8 mouse cellular contexts compared by ENCODE assay signal in the genomic region with DNA sequence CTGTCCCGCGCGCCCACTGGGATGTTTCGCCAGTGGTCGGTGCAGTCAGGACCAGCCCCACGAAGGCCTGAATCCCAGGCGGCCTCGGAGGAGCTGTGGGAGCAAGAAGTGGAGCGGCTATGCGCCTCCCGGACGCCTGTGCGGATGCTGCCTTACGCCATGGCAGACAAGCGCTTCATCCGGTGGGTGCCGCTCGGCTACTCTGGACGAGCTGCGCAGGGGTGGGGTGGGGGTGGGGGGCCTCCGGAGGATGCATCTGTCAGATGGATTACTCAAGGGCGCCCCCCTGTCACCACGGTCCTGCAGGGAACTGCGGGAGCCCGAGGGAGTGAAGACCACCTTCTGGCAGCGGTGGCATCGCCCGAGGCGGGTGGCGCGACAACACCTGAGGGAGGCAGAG. TPM values are rescaled to one million over a fixed set of nuclear protein-coding genes. Genes with fewer than 3 reads are reported as not detected.
DNase-seq lines count a peak whose midpoint lies in the region; ATAC-seq and TF ChIP-seq lines count a peak whose summit lies in the region.

No protein-coding gene starts in this region.

- H3K4me2 ChIP-seq in embryonic facial prominence, embryonic 15.5 days (replicated peaks), result peak overlapping the region; percentile 57
- peak overlapping the region; percentile 58 for H3K4me2 ChIP-seq in midbrain, embryonic 11.5 days
- H3K4me2 ChIP-seq in stomach, embryonic 15.5 days, result peak overlapping the region; percentile 66

- H3K9me3 ChIP-seq in ES-E14 (ENCODE audit: control insufficient read depth, insufficient read depth, low read depth, low read length), result no peaks in the 10 kb centered on the region
- no peaks in the 10 kb centered on the region for H3K9me3 ChIP-seq in embryonic facial prominence, embryonic 15.5 days (replicated peaks)
- no peaks in the 10 kb centered on the region for H3K9me3 ChIP-seq in limb, embryonic 10.5 days (replicated peaks)
- no peaks in the 10 kb centered on the region for H3K9me3 ChIP-seq in midbrain, embryonic 11.5 days (ENCODE audit: control insufficient read depth, low read length)
- H3K9me3 ChIP-seq in stomach, embryonic 15.5 days, result no peaks in the 10 kb centered on the region

- H3K27ac ChIP-seq in ES-E14 (ENCODE audit: insufficient read depth, low read depth, low read length, poor library complexity, severe bottlenecking), result no peak overlapping the region
- no peak overlapping the region; the same call in 1 of the 2 replicates for H3K27ac ChIP-seq in embryonic facial prominence, embryonic 15.5 days (replicated peaks)
- peak overlapping the region; percentile 76 for H3K27ac ChIP-seq in limb, embryonic 10.5 days
- no peak overlapping the region for H3K27ac ChIP-seq in midbrain, embryonic 11.5 days (ENCODE audit: low read depth, low read length)
- peak overlapping the region; percentile 26; the same call in 1 of the 2 replicates for H3K27ac ChIP-seq in stomach, embryonic 15.5 days

- no peak for ATAC-seq in embryonic facial prominence, embryonic 15.5 days (ENCODE audit: insufficient number of reproducible peaks, low FRiP score, low TSS enrichment, low read depth)
- ATAC-seq in midbrain, embryonic 11.5 days (ENCODE audit: low FRiP score), result peak; percentile 39; the same call in 1 of the 2 replicates
- ATAC-seq in stomach, embryonic 15.5 days (ENCODE audit: insufficient read depth, low FRiP score, low read depth), result no peak

- H3K4me3 ChIP-seq in ES-E14 (ENCODE audit: insufficient read depth in 1 of 2, low read depth in 1 of 2, low read length in 2 of 2, poor library complexity in 1 of 2, severe bottlenecking in 1 of 2), result peak overlapping the region; percentile 51 to 78
- peak overlapping the region; percentile 29 for H3K4me3 ChIP-seq in embryonic facial prominence, embryonic 15.5 days (replicated peaks)
- H3K4me3 ChIP-seq in limb, embryonic 10.5 days, result peak overlapping the region; percentile 48
- H3K4me3 ChIP-seq in midbrain, embryonic 11.5 days (ENCODE audit: low read depth, low read length), result peak overlapping the region; percentile 14
- H3K4me3 ChIP-seq in stomach, embryonic 15.5 days (replicated peaks), result peak overlapping the region; percentile 32

- peaks cover 8 to 33% of the 10 kb centered on the region in 2 experiments; a peak in 3 of 4 replicates for H3K4me1 ChIP-seq in ES-E14 (ENCODE audit: control insufficient read depth in 2 of 2, insufficient read depth in 2 of 2, low read length in 2 of 2, poor library complexity in 1 of 2)
- peaks cover 49% of the 10 kb centered on the region for H3K4me1 ChIP-seq in embryonic facial prominence, embryonic 15.5 days
- H3K4me1 ChIP-seq in limb, embryonic 10.5 days, result peaks cover 67% of the 10 kb centered on the region
- peaks cover 17% of the 10 kb centered on the region for H3K4me1 ChIP-seq in midbrain, embryonic 11.5 days (ENCODE audit: control insufficient read depth, insufficient read depth, low read length)
- peaks cover 47% of the 10 kb centered on the region for H3K4me1 ChIP-seq in stomach, embryonic 15.5 days

- peak; percentile 79 to 83 for DNase-seq in cerebellum, postnatal 10 days
- DNase-seq in cerebellum, adult 11 months, result no peak
- no peak for DNase-seq in ES-E14 (ENCODE audit: low read depth, low spot score)
- DNase-seq in heart, postnatal 14 days, result peak; percentile 67 to 78
- peak; percentile 84 for DNase-seq in limb, embryonic 10.5 days (ENCODE audit: low spot score)
- DNase-seq in midbrain, embryonic 11.5 days (ENCODE audit: low spot score, missing footprints), result peak; percentile 94

- intact Hi-C loops in heart, postnatal 14 days (cut with DNase I), result no loop called here

- H3K9ac ChIP-seq in ES-E14 (ENCODE audit: insufficient read depth, low read depth, low read length, poor library complexity, severe bottlenecking), result peak overlapping the region; percentile 64
- no peak overlapping the region for H3K9ac ChIP-seq in embryonic facial prominence, embryonic 15.5 days
- peak overlapping the region; percentile 42; the same call in 1 of the 2 replicates for H3K9ac ChIP-seq in midbrain, embryonic 11.5 days (ENCODE audit: low read length)
- H3K9ac ChIP-seq in stomach, embryonic 15.5 days, result 0 out of 2 replicates have a peak overlapping the region, but pooled peaks have one; percentile 22

- H3K27me3 ChIP-seq in embryonic facial prominence, embryonic 15.5 days, result no peaks in the 10 kb centered on the region
- peaks cover 41% of the 10 kb centered on the region for H3K27me3 ChIP-seq in limb, embryonic 10.5 days (ENCODE audit: low read depth, poor library complexity, severe bottlenecking)
- H3K27me3 ChIP-seq in midbrain, embryonic 11.5 days (ENCODE audit: control insufficient read depth, insufficient read depth, low read length), result peaks cover 47% of the 10 kb centered on the region
- no peaks in the 10 kb centered on the region for H3K27me3 ChIP-seq in stomach, embryonic 15.5 days (replicated peaks)

- 6% methylated on average over 31 of the region's 31 CpGs for WGBS in embryonic facial prominence, embryonic 15.5 days
- WGBS in limb, embryonic 10.5 days, result 5% methylated on average over 31 of the region's 31 CpGs
- 3% methylated on average over 31 of the region's 31 CpGs for WGBS in midbrain, embryonic 11.5 days
- 6% methylated on average over 31 of the region's 31 CpGs for WGBS in stomach, embryonic 15.5 days

- H3K36me3 ChIP-seq in ES-E14 (ENCODE audit: control insufficient read depth, insufficient read depth, low read length, poor library complexity, severe bottlenecking), result peaks cover 2% of the 10 kb centered on the region; the same call in 1 of the 2 replicates
- H3K36me3 ChIP-seq in embryonic facial prominence, embryonic 15.5 days, result no peaks in the 10 kb centered on the region
- H3K36me3 ChIP-seq in limb, embryonic 10.5 days, result peaks cover 1% of the 10 kb centered on the region
- no peaks in the 10 kb centered on the region for H3K36me3 ChIP-seq in midbrain, embryonic 11.5 days (ENCODE audit: control insufficient read depth, insufficient read depth, low read length)
- H3K36me3 ChIP-seq in stomach, embryonic 15.5 days, result no peaks in the 10 kb centered on the region

- in situ Hi-C loops in ES-E14 (cut with MboI; ENCODE audit: low sequenced_read_pairs in 2 of 2, unreplicated experiment in 2 of 2), result no loop called here

TF ChIP-seq in ES-E14, 5 proteins besides CTCF, POLR2A, EP300 and RAD21:
- TF ChIP-seq CHD2 (IDR thresholded peaks at IDR 0.05; ENCODE audit: low read depth, low read length) (no peak), ZNF384 (IDR thresholded peaks at IDR 0.05; ENCODE audit: low read depth, low read length) (no peak), HCFC1 (IDR thresholded peaks at IDR 0.05; ENCODE audit: borderline replicate concordance, insufficient read depth, low read length) (no peak), ZC3H11A (IDR thresholded peaks at IDR 0.05; ENCODE audit: borderline replicate concordance, low read depth, low read length) (no peak), MAFK (IDR thresholded peaks at IDR 0.05; ENCODE audit: insufficient read depth, low read depth, low read length) (no peak)
TF ChIP-seq in ES-E14: peak in this region for 0.

RNA-seq across cellular contexts. Expression of a gene that starts 1.1 kb away (rescaled TPM):
- total RNA-seq in ES-E14 (2012; rRNA removed), result 36.0 and 79.1 TPM in 2 replicates
- 23.2 and 25.3 TPM in 2 replicates for polyA plus RNA-seq in embryonic facial prominence, embryonic 15.5 days (2015; fragmentation: Nextera tagmentation; extraction: Ambion mirVana)
- 10 to 100 TPM; 27.0 to 30.2 TPM for total RNA-seq in heart, postnatal 14 days (2021)
- 25.1 and 28.2 TPM in 2 replicates for polyA plus RNA-seq in limb, embryonic 10.5 days (2016; fragmentation: Nextera tagmentation; extraction: Ambion mirVana)
- 4.5 and 4.7 TPM in 2 replicates for polyA plus RNA-seq in midbrain, embryonic 11.5 days (2014; fragmentation: Nextera tagmentation; extraction: Ambion mirVana)
- polyA plus RNA-seq in stomach, embryonic 15.5 days (2015; fragmentation: Nextera tagmentation; extraction: Ambion mirVana), result 28.3 and 29.4 TPM in 2 replicates

RNA-seq across cellular contexts. Expression of a gene that starts 1.2 kb away (rescaled TPM):
- 3.9 and 7.6 TPM in 2 replicates for total RNA-seq in ES-E14 (2012; rRNA removed)
- 0.94 and 1.1 TPM in 2 replicates for polyA plus RNA-seq in embryonic facial prominence, embryonic 15.5 days (2015; fragmentation: Nextera tagmentation; extraction: Ambion mirVana)
- total RNA-seq in heart, postnatal 14 days (2021), result 1 to 10 TPM; 5.0 to 7.3 TPM
- 1.4 and 1.5 TPM in 2 replicates for polyA plus RNA-seq in limb, embryonic 10.5 days (2016; fragmentation: Nextera tagmentation; extraction: Ambion mirVana)
- 1.0 and 1.2 TPM in 2 replicates for polyA plus RNA-seq in midbrain, embryonic 11.5 days (2014; fragmentation: Nextera tagmentation; extraction: Ambion mirVana)
- polyA plus RNA-seq in stomach, embryonic 15.5 days (2015; fragmentation: Nextera tagmentation; extraction: Ambion mirVana), result 4.1 and 5.4 TPM in 2 replicates

RNA-seq across cellular contexts. Expression of a gene that starts 14.4 kb away (rescaled TPM):
- not detected in 2 replicates for total RNA-seq in ES-E14 (2012; rRNA removed)
- polyA plus RNA-seq in embryonic facial prominence, embryonic 15.5 days (2015; fragmentation: Nextera tagmentation; extraction: Ambion mirVana), result 0.25 TPM in 1 of 2 replicates, not detected in the other
- total RNA-seq in heart, postnatal 14 days (2021), result not detected
- 1.6 and 2.3 TPM in 2 replicates for polyA plus RNA-seq in limb, embryonic 10.5 days (2016; fragmentation: Nextera tagmentation; extraction: Ambion mirVana)
- 0.65 and 1.3 TPM in 2 replicates for polyA plus RNA-seq in midbrain, embryonic 11.5 days (2014; fragmentation: Nextera tagmentation; extraction: Ambion mirVana)
- polyA plus RNA-seq in stomach, embryonic 15.5 days (2015; fragmentation: Nextera tagmentation; extraction: Ambion mirVana), result 2.0 and 7.2 TPM in 2 replicates

RNA-seq across cellular contexts. Expression of a gene that starts 26.4 kb away (rescaled TPM):
- 0.40 and 0.42 TPM in 2 replicates for total RNA-seq in ES-E14 (2012; rRNA removed)
- polyA plus RNA-seq in embryonic facial prominence, embryonic 15.5 days (2015; fragmentation: Nextera tagmentation; extraction: Ambion mirVana), result 0.60 and 0.76 TPM in 2 replicates
- 1 to 10 TPM in 1 of 2 experiments, under 1 TPM in 1; 0.98 to 2.3 TPM for total RNA-seq in heart, postnatal 14 days (2021)
- 0.23 and 0.58 TPM in 2 replicates for polyA plus RNA-seq in limb, embryonic 10.5 days (2016; fragmentation: Nextera tagmentation; extraction: Ambion mirVana)
- 0.15 and 0.20 TPM in 2 replicates for polyA plus RNA-seq in midbrain, embryonic 11.5 days (2014; fragmentation: Nextera tagmentation; extraction: Ambion mirVana)
- 0.53 and 1.3 TPM in 2 replicates for polyA plus RNA-seq in stomach, embryonic 15.5 days (2015; fragmentation: Nextera tagmentation; extraction: Ambion mirVana)

RNA-seq across cellular contexts. Expression of a gene that starts 26.4 kb away (rescaled TPM):
- total RNA-seq in ES-E14 (2012; rRNA removed), result 69.6 and 98.0 TPM in 2 replicates
- polyA plus RNA-seq in embryonic facial prominence, embryonic 15.5 days (2015; fragmentation: Nextera tagmentation; extraction: Ambion mirVana), result 76.1 and 79.6 TPM in 2 replicates
- 100 to 1,000 TPM; 108 to 109 TPM for total RNA-seq in heart, postnatal 14 days (2021)
- polyA plus RNA-seq in limb, embryonic 10.5 days (2016; fragmentation: Nextera tagmentation; extraction: Ambion mirVana), result 24.4 and 31.3 TPM in 2 replicates
- 29.9 and 36.4 TPM in 2 replicates for polyA plus RNA-seq in midbrain, embryonic 11.5 days (2014; fragmentation: Nextera tagmentation; extraction: Ambion mirVana)
- polyA plus RNA-seq in stomach, embryonic 15.5 days (2015; fragmentation: Nextera tagmentation; extraction: Ambion mirVana), result 132 and 137 TPM in 2 replicates

Comparison
In these comparisons a context has a peak if more than half of its experiments do, and no peak if none do; other contexts are left out.
1. DNase-seq: peak in cerebellum, postnatal 10 days (2 of 2), heart, postnatal 14 days (2 of 2), limb, embryonic 10.5 days (single experiment) and midbrain, embryonic 11.5 days (single experiment); none in cerebellum, adult 11 months (single experiment) and ES-E14 (single experiment).
2. H3K27ac ChIP-seq: peak in limb, embryonic 10.5 days (single experiment) and stomach, embryonic 15.5 days (single experiment); none in ES-E14 (single experiment), embryonic facial prominence, embryonic 15.5 days (single experiment) and midbrain, embryonic 11.5 days (single experiment).
3. H3K4me3 ChIP-seq: peak in every context shown above with its lines; median percentile 64 in ES-E14; 48 in limb, embryonic 10.5 days; 32 in stomach, embryonic 15.5 days; 29 in embryonic facial prominence, embryonic 15.5 days; 14 in midbrain, embryonic 11.5 days.
4. Peak in every context shown above with its lines, with median percentiles within 50 percentile points of each other: H3K4me2 ChIP-seq.